Mouse (Mus musculus): ENCODE measurements around the gene Pygl. TPM values are rescaled to one million over a fixed set of nuclear protein-coding genes. Genes with fewer than 3 reads are reported as not detected.
A peak's percentile ranks its signal among the peaks of the same experiment; 100 is the strongest.

The Pygl gene
- polyA plus RNA-seq, 1 experiment from 2014 or later: 53.5 TPM

GRCm38 (mm10) chr12:70233637-70234315 lies 2.5 kb upstream of the Pygl start:
- WGBS: 79% methylated on average over 6 of the region's 6 CpGs
- Histone ChIP-seq H3K9me3 (replicated peaks; ENCODE audit: control insufficient read depth, low read length) (no peaks in the 10 kb centered on the region), H3K4me1 (ENCODE audit: control insufficient read depth, insufficient read depth, low read length) (peaks cover 7% of the 10 kb centered on the region; the same call in 1 of the 2 replicates), H3K27me3 (ENCODE audit: control insufficient read depth, insufficient read depth, low read length) (no peaks in the 10 kb centered on the region), H3K27ac (ENCODE audit: low read length) (no peak overlapping the region), H3K4me3 (replicated peaks; ENCODE audit: low read length) (no peak overlapping the region), H3K36me3 (ENCODE audit: control insufficient read depth, insufficient read depth, low read length) (no peaks in the 10 kb centered on the region), H3K9ac (ENCODE audit: low read length) (no peak overlapping the region), H3K4me2 (ENCODE audit: low read depth, low read length) (no peak overlapping the region)
- ATAC-seq (ENCODE audit: insufficient read depth, low FRiP score): no peak

DNA sequence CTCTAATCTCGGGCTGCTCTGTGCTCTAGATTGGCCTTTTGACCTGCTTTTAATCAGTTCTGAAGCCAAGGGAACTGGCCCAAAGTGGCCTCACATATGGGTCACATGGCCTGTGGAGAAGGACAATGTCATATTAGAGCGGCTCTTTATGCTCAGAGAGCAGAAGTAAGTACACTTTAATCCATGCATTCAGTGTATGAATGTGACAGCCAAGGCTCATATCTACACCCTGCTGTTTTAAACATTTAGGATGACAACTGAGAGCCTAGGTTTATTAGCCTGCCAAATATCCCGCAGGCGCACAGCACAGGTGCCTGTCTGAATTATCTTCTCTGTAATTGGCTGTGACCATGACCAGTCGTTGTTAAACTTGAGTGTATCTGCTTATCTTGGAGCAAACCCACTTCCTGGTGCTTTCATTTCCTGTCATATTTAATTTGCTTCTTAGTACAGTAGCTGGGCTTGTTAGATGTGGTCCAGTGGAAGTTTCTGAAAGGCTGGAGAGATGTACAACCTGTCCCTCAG lies 794 bp upstream of the Pygl start:
- no peak overlapping the region for H3K27ac ChIP-seq (ENCODE audit: low read length)

GRCm38 (mm10) chr12:70228155-70228554 lies 3.1 kb downstream of the Pygl start:
- 64% methylated on average over 11 of the region's 11 CpGs for WGBS
- peak overlapping the region; percentile 69 for H3K4me3 ChIP-seq (replicated peaks; ENCODE audit: low read length)
- no peaks in the 10 kb centered on the region for H3K36me3 ChIP-seq (ENCODE audit: control insufficient read depth, insufficient read depth, low read length)
- peak overlapping the region; percentile 96 for H3K4me2 ChIP-seq (ENCODE audit: low read depth, low read length)
- H3K27ac ChIP-seq (ENCODE audit: low read length): peak overlapping the region; percentile 69
- no peak for ATAC-seq (ENCODE audit: insufficient read depth, low FRiP score)
- peaks cover 20% of the 10 kb centered on the region for H3K4me1 ChIP-seq (ENCODE audit: control insufficient read depth, insufficient read depth, low read length)
- peak overlapping the region; percentile 81; the same call in 1 of the 2 replicates for H3K9ac ChIP-seq (ENCODE audit: low read length)
- H3K27me3 ChIP-seq (ENCODE audit: control insufficient read depth, insufficient read depth, low read length): no peaks in the 10 kb centered on the region
- H3K9me3 ChIP-seq (replicated peaks; ENCODE audit: control insufficient read depth, low read length): no peaks in the 10 kb centered on the region

More for the DNA sequence above, 794 bp upstream of the Pygl start:
- Histone ChIP-seq H3K4me2 (ENCODE audit: low read depth, low read length) (no peak overlapping the region), H3K4me3 (replicated peaks; ENCODE audit: low read length) (no peak overlapping the region), H3K9me3 (replicated peaks; ENCODE audit: control insufficient read depth, low read length) (no peaks in the 10 kb centered on the region), H3K9ac (ENCODE audit: low read length) (no peak overlapping the region), H3K27me3 (ENCODE audit: control insufficient read depth, insufficient read depth, low read length) (no peaks in the 10 kb centered on the region), H3K4me1 (ENCODE audit: control insufficient read depth, insufficient read depth, low read length) (peaks cover 7% of the 10 kb centered on the region; the same call in 1 of the 2 replicates), H3K36me3 (ENCODE audit: control insufficient read depth, insufficient read depth, low read length) (no peaks in the 10 kb centered on the region)
- ATAC-seq (ENCODE audit: insufficient read depth, low FRiP score): no peak
- 41% methylated on average over 5 of the region's 5 CpGs for WGBS

- WGBS: under 1% methylated on average over 52 of the region's 52 CpGs
- Histone ChIP-seq H3K4me3 (replicated peaks; ENCODE audit: low read length) (peak overlapping the region; percentile 69), H3K9ac (ENCODE audit: low read length) (peak overlapping the region; percentile 81), H3K27me3 (ENCODE audit: control insufficient read depth, insufficient read depth, low read length) (no peaks in the 10 kb centered on the region), H3K4me1 (ENCODE audit: control insufficient read depth, insufficient read depth, low read length) (peaks cover 20% of the 10 kb centered on the region), H3K9me3 (replicated peaks; ENCODE audit: control insufficient read depth, low read length) (no peaks in the 10 kb centered on the region), H3K4me2 (ENCODE audit: low read depth, low read length) (peak overlapping the region; percentile 96), H3K36me3 (ENCODE audit: control insufficient read depth, insufficient read depth, low read length) (no peaks in the 10 kb centered on the region), H3K27ac (ENCODE audit: low read length) (peak overlapping the region; percentile 74)
- ATAC-seq (ENCODE audit: insufficient read depth, low FRiP score): peak; percentile 97
Observed at GRCm38 (mm10) chr12:70227121-70227932, 4.0 kb downstream of the Pygl start.

GRCm38 (mm10) chr12:70226655-70227054 lies 4.6 kb downstream of the Pygl start:
- 23% methylated on average over 5 of the region's 5 CpGs for WGBS
- Histone ChIP-seq H3K27me3 (ENCODE audit: control insufficient read depth, insufficient read depth, low read length) (no peaks in the 10 kb centered on the region), H3K4me3 (replicated peaks; ENCODE audit: low read length) (peak overlapping the region; percentile 69), H3K36me3 (ENCODE audit: control insufficient read depth, insufficient read depth, low read length) (0 out of 2 replicates have a peak, but pooled peaks cover 2% of the 10 kb centered on the region), H3K4me2 (ENCODE audit: low read depth, low read length) (peak overlapping the region; percentile 96), H3K27ac (ENCODE audit: low read length) (peak overlapping the region; percentile 74), H3K4me1 (ENCODE audit: control insufficient read depth, insufficient read depth, low read length) (peaks cover 20% of the 10 kb centered on the region), H3K9ac (ENCODE audit: low read length) (peak overlapping the region; percentile 81), H3K9me3 (replicated peaks; ENCODE audit: control insufficient read depth, low read length) (no peaks in the 10 kb centered on the region)
- no peak for ATAC-seq (ENCODE audit: insufficient read depth, low FRiP score)

GRCm38 (mm10) chr12:70223331-70223730 lies 8.0 kb downstream of the Pygl start:
- ATAC-seq (ENCODE audit: insufficient read depth, low FRiP score): no peak
- 49% methylated on average over 4 of the region's 4 CpGs for WGBS
- Histone ChIP-seq H3K4me2 (ENCODE audit: low read depth, low read length) (no peak overlapping the region), H3K36me3 (ENCODE audit: control insufficient read depth, insufficient read depth, low read length) (0 out of 2 replicates have a peak, but pooled peaks cover 3% of the 10 kb centered on the region), H3K4me3 (replicated peaks; ENCODE audit: low read length) (no peak overlapping the region), H3K9ac (ENCODE audit: low read length) (no peak overlapping the region), H3K9me3 (replicated peaks; ENCODE audit: control insufficient read depth, low read length) (no peaks in the 10 kb centered on the region), H3K4me1 (ENCODE audit: control insufficient read depth, insufficient read depth, low read length) (peaks cover 20% of the 10 kb centered on the region), H3K27ac (ENCODE audit: low read length) (no peak overlapping the region), H3K27me3 (ENCODE audit: control insufficient read depth, insufficient read depth, low read length) (no peaks in the 10 kb centered on the region)

DNA sequence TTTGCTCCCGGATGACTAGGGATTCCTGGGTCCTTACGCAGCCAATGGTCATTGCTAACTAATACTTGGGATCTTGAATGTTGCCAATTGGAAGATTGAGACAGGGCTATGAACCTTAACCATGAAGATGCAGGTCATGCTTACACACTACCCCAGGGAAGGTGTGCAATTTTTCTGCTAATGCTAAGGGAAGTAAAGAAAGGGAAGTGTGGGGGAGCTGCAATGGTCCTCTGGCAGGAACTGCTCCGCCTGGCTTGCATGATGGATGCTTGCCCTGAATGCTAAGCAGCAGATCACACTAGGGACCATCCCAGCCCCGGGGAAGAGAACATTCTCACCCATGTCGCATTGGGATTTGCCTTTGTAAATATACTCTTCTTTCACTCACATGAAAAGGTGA lies 9.9 kb downstream of the Pygl start:
- ATAC-seq (ENCODE audit: insufficient read depth, low FRiP score): no peak
- Histone ChIP-seq H3K4me2 (ENCODE audit: low read depth, low read length) (no peak overlapping the region), H3K27ac (ENCODE audit: low read length) (no peak overlapping the region), H3K4me1 (ENCODE audit: control insufficient read depth, insufficient read depth, low read length) (peaks cover 16% of the 10 kb centered on the region), H3K9ac (ENCODE audit: low read length) (no peak overlapping the region), H3K36me3 (ENCODE audit: control insufficient read depth, insufficient read depth, low read length) (0 out of 2 replicates have a peak, but pooled peaks cover 8% of the 10 kb centered on the region), H3K9me3 (replicated peaks; ENCODE audit: control insufficient read depth, low read length) (no peaks in the 10 kb centered on the region), H3K27me3 (ENCODE audit: control insufficient read depth, insufficient read depth, low read length) (no peaks in the 10 kb centered on the region), H3K4me3 (replicated peaks; ENCODE audit: low read length) (no peak overlapping the region)
- WGBS: 65% methylated on average over 5 of the region's 5 CpGs

- Histone ChIP-seq H3K27me3 (ENCODE audit: control insufficient read depth, insufficient read depth, low read length) (no peaks in the 10 kb centered on the region), H3K36me3 (ENCODE audit: control insufficient read depth, insufficient read depth, low read length) (0 out of 2 replicates have a peak, but pooled peaks cover 8% of the 10 kb centered on the region), H3K9me3 (replicated peaks; ENCODE audit: control insufficient read depth, low read length) (no peaks in the 10 kb centered on the region), H3K27ac (ENCODE audit: low read length) (no peak overlapping the region), H3K4me1 (ENCODE audit: control insufficient read depth, insufficient read depth, low read length) (peaks cover 4% of the 10 kb centered on the region; the same call in 1 of the 2 replicates), H3K4me3 (replicated peaks; ENCODE audit: low read length) (no peak overlapping the region), H3K4me2 (ENCODE audit: low read depth, low read length) (no peak overlapping the region), H3K9ac (ENCODE audit: low read length) (no peak overlapping the region)
- no peak for ATAC-seq (ENCODE audit: insufficient read depth, low FRiP score)
- 64% methylated on average over 8 of the region's 8 CpGs for WGBS
Observed at GRCm38 (mm10) chr12:70218795-70219540, 12.3 kb downstream of the Pygl start.

Data from stomach, embryonic 16.5 days (tissue).